In genomic region chr8:98372711-98373420, GRCm38 (mm10) we compare ENCODE assay signal across 16 mouse cellular contexts.
DNase-seq lines count a peak whose midpoint lies in the region; ATAC-seq lines count a peak whose summit lies in the region.
"Had no signal": no experiment of that assay in that cellular context is flagged by ENCODE, and none has a peak within 500 bp of the region (broad histone marks: within the 10 kb centered on the region; RNA-seq: fewer than 3 reads in every experiment).

No protein-coding gene starts in this region.

- no peak overlapping the region for H3K4me2 ChIP-seq in hindbrain, embryonic 13.5 days
- H3K4me2 ChIP-seq in lung, embryonic 15.5 days, result no peak overlapping the region
- H3K4me2 ChIP-seq in hindbrain, embryonic 14.5 days (replicated peaks), result no peak overlapping the region
- H3K4me2 ChIP-seq: embryonic facial prominence, embryonic 13.5 days; heart, embryonic 15.5 days; liver, embryonic 13.5 days had no signal

- no peaks in the 10 kb centered on the region for H3K9me3 ChIP-seq in hindbrain, embryonic 10.5 days
- no peaks in the 10 kb centered on the region for H3K9me3 ChIP-seq in hindbrain, embryonic 13.5 days
- no peaks in the 10 kb centered on the region for H3K9me3 ChIP-seq in lung, embryonic 15.5 days
- H3K9me3 ChIP-seq in hindbrain, embryonic 14.5 days (ENCODE audit: control insufficient read depth, low read length), result no peaks in the 10 kb centered on the region
- H3K9me3 ChIP-seq: embryonic facial prominence, embryonic 13.5 days; heart, embryonic 15.5 days; liver, embryonic 13.5 days had no signal

- DNase-seq in hindbrain, embryonic 10.5 days (ENCODE audit: low spot score), result peak; percentile 3
- DNase-seq in lung, postnatal 10 days, result no peak
- DNase-seq in Muller cell, postnatal 12 days (ENCODE audit: inconsistent ontology term), result peak; percentile 4
- no peak for DNase-seq in hindbrain, embryonic 14.5 days (ENCODE audit: low spot score)
- DNase-seq in urinary bladder, postnatal 4 days (ENCODE audit: low spot score in 2 of 2), result no peak
- DNase-seq in heart, adult 18-20 months, result no peak
- DNase-seq: cerebellum, adult 8-10 months; gastrocnemius, postnatal 36 days; liver, embryonic 13.5 days had no signal

- H3K27me3 ChIP-seq in hindbrain, embryonic 10.5 days (ENCODE audit: insufficient read depth, poor library complexity, severe bottlenecking), result no peaks in the 10 kb centered on the region
- no peaks in the 10 kb centered on the region for H3K27me3 ChIP-seq in hindbrain, embryonic 13.5 days
- no peaks in the 10 kb centered on the region for H3K27me3 ChIP-seq in lung, embryonic 15.5 days
- H3K27me3 ChIP-seq in hindbrain, embryonic 14.5 days (ENCODE audit: control insufficient read depth, insufficient read depth, low read length), result no peaks in the 10 kb centered on the region
- H3K27me3 ChIP-seq: embryonic facial prominence, embryonic 13.5 days; heart, embryonic 15.5 days; liver, embryonic 13.5 days had no signal

- no peak overlapping the region for H3K4me3 ChIP-seq in hindbrain, embryonic 10.5 days
- no peak overlapping the region for H3K4me3 ChIP-seq in hindbrain, embryonic 13.5 days
- no peak overlapping the region for H3K4me3 ChIP-seq in lung, embryonic 15.5 days
- no peak overlapping the region for H3K4me3 ChIP-seq in hindbrain, embryonic 14.5 days (replicated peaks; ENCODE audit: low read length)
- H3K4me3 ChIP-seq: embryonic facial prominence, embryonic 13.5 days; heart, embryonic 15.5 days; layer of hippocampus, adult 2 months; liver, embryonic 13.5 days; myocyte had no signal

- no peaks in the 10 kb centered on the region for H3K36me3 ChIP-seq in hindbrain, embryonic 10.5 days
- H3K36me3 ChIP-seq in hindbrain, embryonic 13.5 days, result no peaks in the 10 kb centered on the region
- no peaks in the 10 kb centered on the region for H3K36me3 ChIP-seq in lung, embryonic 15.5 days
- no peaks in the 10 kb centered on the region for H3K36me3 ChIP-seq in hindbrain, embryonic 14.5 days (replicated peaks; ENCODE audit: control insufficient read depth, insufficient read depth)
- H3K36me3 ChIP-seq: embryonic facial prominence, embryonic 13.5 days; heart, embryonic 15.5 days; liver, embryonic 13.5 days had no signal

- no peaks in the 10 kb centered on the region for H3K4me1 ChIP-seq in hindbrain, embryonic 10.5 days (replicated peaks)
- no peaks in the 10 kb centered on the region for H3K4me1 ChIP-seq in hindbrain, embryonic 13.5 days (replicated peaks)
- H3K4me1 ChIP-seq in lung, embryonic 15.5 days, result no peaks in the 10 kb centered on the region
- no peaks in the 10 kb centered on the region for H3K4me1 ChIP-seq in hindbrain, embryonic 14.5 days (replicated peaks; ENCODE audit: control insufficient read depth, insufficient read depth, low read length)
- H3K4me1 ChIP-seq: embryonic facial prominence, embryonic 13.5 days; heart, embryonic 15.5 days; liver, embryonic 13.5 days had no signal

- H3K27ac ChIP-seq in hindbrain, embryonic 10.5 days, result no peak overlapping the region
- no peak overlapping the region for H3K27ac ChIP-seq in hindbrain, embryonic 13.5 days
- no peak overlapping the region for H3K27ac ChIP-seq in lung, embryonic 15.5 days
- no peak overlapping the region for H3K27ac ChIP-seq in hindbrain, embryonic 14.5 days
- H3K27ac ChIP-seq: embryonic facial prominence, embryonic 13.5 days; heart, embryonic 15.5 days; layer of hippocampus, adult 2 months; liver, embryonic 13.5 days had no signal

- no peak for ATAC-seq in hindbrain, embryonic 13.5 days (ENCODE audit: low FRiP score)
- ATAC-seq in lung, embryonic 15.5 days (ENCODE audit: borderline replicate concordance, extremely low read depth, low FRiP score, low TSS enrichment), result peak; percentile 86; the same call in 1 of the 2 replicates
- ATAC-seq in hindbrain, embryonic 14.5 days (ENCODE audit: low FRiP score), result 0 out of 2 replicates have a peak, but pooled peaks have one; percentile 17
- ATAC-seq: forebrain, embryonic 14.5 days had no signal

- WGBS in hindbrain, embryonic 10.5 days, result 38% methylated on average over 3 of the region's 4 CpGs
- 32% methylated on average over 3 of the region's 4 CpGs for WGBS in hindbrain, embryonic 13.5 days
- WGBS in lung, embryonic 15.5 days, result 67% methylated on average over 3 of the region's 4 CpGs
- whole genome bisulfite sequencing in hindbrain, embryonic 14.5 days, result 34% methylated on average over 3 of the region's 4 CpGs

- no peak overlapping the region for H3K9ac ChIP-seq in hindbrain, embryonic 13.5 days
- no peak overlapping the region for H3K9ac ChIP-seq in lung, embryonic 15.5 days
- H3K9ac ChIP-seq in hindbrain, embryonic 14.5 days, result no peak overlapping the region
- H3K9ac ChIP-seq: embryonic facial prominence, embryonic 13.5 days; heart, embryonic 15.5 days; liver, embryonic 13.5 days had no signal

Comparison
In these comparisons a context has a peak if more than half of its experiments do, and no peak if none do; other contexts are left out.
1. DNase-seq: peak in hindbrain, embryonic 10.5 days (single experiment) and Muller cell, postnatal 12 days (single experiment); none in lung, postnatal 10 days (single experiment), hindbrain, embryonic 14.5 days (single experiment), urinary bladder, postnatal 4 days (0 of 2) and heart, adult 18-20 months (0 of 2).